Mouse (Mus musculus): Measurements from ENCODE around the gene Rcc1l. TPM values are rescaled to one million over a fixed set of nuclear protein-coding genes. Genes with fewer than 3 reads are reported as not detected.
A peak's percentile ranks its signal among the peaks of the same experiment; 100 is the strongest.

Rcc1l gene
- total RNA-seq, 2 experiments from 2014 or later, result 34.4 to 36.3 TPM

GRCm38 (mm10) chr5:134173206-134173605 lies 3.4 kb downstream of the Rcc1l start:
- no peak for DNase-seq

- no peak for DNase-seq
Observed at GRCm38 (mm10) chr5:134170167-134170566, 6.4 kb downstream of the Rcc1l start.

- no peak for DNase-seq
Observed at GRCm38 (mm10) chr5:134169231-134169630, 7.3 kb downstream of the Rcc1l start.

- no peak for DNase-seq
Observed at GRCm38 (mm10) chr5:134168033-134168432, 8.5 kb downstream of the Rcc1l start.

- DNase-seq, result no peak
Observed at GRCm38 (mm10) chr5:134166642-134167041, 9.9 kb downstream of the Rcc1l start.

GRCm38 (mm10) chr5:134164688-134165087 lies 11.9 kb downstream of the Rcc1l start:
- no peak for DNase-seq

GRCm38 (mm10) chr5:134155916-134156466 lies 20.6 kb downstream of the Rcc1l start:
- DNase-seq, result no peak

GRCm38 (mm10) chr5:134151895-134152294 lies 24.7 kb downstream of the Rcc1l start:
- no peak for DNase-seq

- DNase-seq, result peak; percentile 35 to 46
Observed at GRCm38 (mm10) chr5:134148153-134148552, 28.4 kb downstream of the Rcc1l start.

GRCm38 (mm10) chr5:134147194-134147753 lies 29.3 kb downstream of the Rcc1l start:
- peak in 1 of 2 experiments; percentile 17 for DNase-seq

GRCm38 (mm10) chr5:134144986-134145385 lies 31.6 kb downstream of the Rcc1l start:
- DNase-seq, result no peak

GRCm38 (mm10) chr5:134142381-134142780 lies 34.2 kb downstream of the Rcc1l start:
- DNase-seq, result peak in 1 of 2 experiments; percentile 37

GRCm38 (mm10) chr5:134141236-134141635 lies 35.3 kb downstream of the Rcc1l start:
- DNase-seq, result no peak

GRCm38 (mm10) chr5:134139429-134139828 lies 37.1 kb downstream of the Rcc1l start:
- DNase-seq, result no peak

- DNase-seq, result no peak
Observed at GRCm38 (mm10) chr5:134137933-134138332, 38.6 kb downstream of the Rcc1l start.

- no peak for DNase-seq
Observed at GRCm38 (mm10) chr5:134136022-134136421, 40.6 kb downstream of the Rcc1l start.

- DNase-seq, result no peak
Observed at GRCm38 (mm10) chr5:134131586-134131985, 45.0 kb downstream of the Rcc1l start.

- no peak for DNase-seq
Observed at GRCm38 (mm10) chr5:134126232-134126631, 50.3 kb downstream of the Rcc1l start.

GRCm38 (mm10) chr5:134123846-134124245 lies 52.7 kb downstream of the Rcc1l start:
- peak; percentile 57 to 67 for DNase-seq

GRCm38 (mm10) chr5:134121893-134122259 lies 54.7 kb downstream of the Rcc1l start:
- DNase-seq, result no peak

GRCm38 (mm10) chr5:134121138-134121892 lies 55.3 kb downstream of the Rcc1l start:
- DNase-seq, result peak; percentile 67 to 71

GRCm38 (mm10) chr5:134120135-134120534 lies 56.4 kb downstream of the Rcc1l start:
- peak; percentile 46 to 52 for DNase-seq

- peak; percentile 53 to 63 for DNase-seq
Observed at GRCm38 (mm10) chr5:134119481-134120120, 57.0 kb downstream of the Rcc1l start.
